In the genomic region with DNA sequence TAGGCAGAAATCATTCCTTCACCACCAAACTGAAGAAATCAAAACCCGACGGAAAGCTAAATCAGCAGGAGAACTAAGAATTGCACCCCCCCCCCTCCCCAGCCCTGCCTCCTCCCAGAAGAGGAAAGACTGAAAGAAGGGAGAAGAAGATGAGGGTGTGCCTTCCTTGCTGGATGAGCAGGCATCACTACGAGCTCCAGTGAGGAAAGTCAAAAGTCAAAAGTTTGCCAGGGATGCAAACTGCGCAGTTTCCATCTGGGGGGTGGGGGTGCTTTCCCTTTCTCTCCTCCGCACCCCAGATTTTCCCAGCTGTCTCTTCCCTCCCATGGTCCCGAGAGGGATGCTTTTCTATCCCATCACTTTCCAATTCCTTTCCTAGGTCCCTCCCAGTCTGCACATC, we compare ENCODE assay signal across 9 mouse cellular contexts. TPM values are rescaled to one million over a fixed set of nuclear protein-coding genes. Genes with fewer than 3 reads are reported as not detected.
DNase-seq lines count a peak whose midpoint lies in the region; ATAC-seq and TF ChIP-seq lines count a peak whose summit lies in the region.
"Had no signal": no experiment of that assay in that cellular context is flagged by ENCODE, and none has a peak within 500 bp of the region (broad histone marks: within the 10 kb centered on the region; RNA-seq: fewer than 3 reads in every experiment).

No protein-coding gene starts in this region.

- no peak for ATAC-seq in heart, embryonic 13.5 days (ENCODE audit: extremely low read depth, insufficient number of reproducible peaks, low FRiP score, low TSS enrichment)
- ATAC-seq in hindbrain, embryonic 12.5 days (ENCODE audit: low FRiP score) = no peak; the same call in 1 of the 2 replicates

- H3K4me3 ChIP-seq in heart, embryonic 13.5 days = peak overlapping the region; percentile 59
- peak overlapping the region; percentile 37; the same call in 1 of the 2 replicates for H3K4me3 ChIP-seq in bone marrow macrophage, adult 2 months (ENCODE audit: insufficient read depth, low read length)
- H3K4me3 ChIP-seq in hindbrain, embryonic 12.5 days = peak overlapping the region; percentile 46
- H3K4me3 ChIP-seq in midbrain, embryonic 10.5 days = peak overlapping the region; percentile 62

- no peak for TF ChIP-seq POLR2A in bone marrow macrophage, adult 2 months (IDR thresholded peaks at IDR 0.05; ENCODE audit: borderline replicate concordance, low read depth, low read length)

- peak overlapping the region; percentile 91 for H3K4me2 ChIP-seq in heart, embryonic 13.5 days
- peak overlapping the region; percentile 89 for H3K4me2 ChIP-seq in hindbrain, embryonic 12.5 days (replicated peaks)

- peak overlapping the region; percentile 71 for H3K9ac ChIP-seq in heart, embryonic 13.5 days
- H3K9ac ChIP-seq in hindbrain, embryonic 12.5 days = no peak overlapping the region

- H3K9me3 ChIP-seq in heart, embryonic 13.5 days = no peaks in the 10 kb centered on the region
- no peaks in the 10 kb centered on the region for H3K9me3 ChIP-seq in hindbrain, embryonic 12.5 days (replicated peaks)
- no peaks in the 10 kb centered on the region for H3K9me3 ChIP-seq in midbrain, embryonic 10.5 days (replicated peaks)

- peaks cover 61% of the 10 kb centered on the region for H3K27me3 ChIP-seq in heart, embryonic 13.5 days (replicated peaks)
- H3K27me3 ChIP-seq in hindbrain, embryonic 12.5 days = peaks cover 38% of the 10 kb centered on the region
- peaks cover 65% of the 10 kb centered on the region for H3K27me3 ChIP-seq in midbrain, embryonic 10.5 days (ENCODE audit: low read depth, poor library complexity, severe bottlenecking)

- no peak overlapping the region for H3K27ac ChIP-seq in heart, embryonic 13.5 days (replicated peaks)
- no peak overlapping the region for H3K27ac ChIP-seq in bone marrow macrophage, adult 2 months (ENCODE audit: insufficient read depth, low read depth, low read length)
- H3K27ac ChIP-seq in hindbrain, embryonic 12.5 days = no peak overlapping the region
- H3K27ac ChIP-seq in midbrain, embryonic 10.5 days (replicated peaks) = no peak overlapping the region; the same call in 1 of the 2 replicates

- no peak for DNase-seq in heart, postnatal 25 days (ENCODE audit: low spot score)
- no peak for DNase-seq in midbrain, embryonic 10.5 days (ENCODE audit: low spot score)
- DNase-seq in gastrocnemius, postnatal 14 days = no peak
- DNase-seq in cerebellum, adult 9-10 months = no peak
- DNase-seq in thymus, postnatal 25 days = no peak

- peaks cover 18% of the 10 kb centered on the region for H3K4me1 ChIP-seq in heart, embryonic 13.5 days
- H3K4me1 ChIP-seq in bone marrow macrophage, adult 2 months (ENCODE audit: control insufficient read depth, insufficient read depth, low read length) = peaks cover 4% of the 10 kb centered on the region; the same call in 1 of the 2 replicates
- peaks cover 12% of the 10 kb centered on the region for H3K4me1 ChIP-seq in hindbrain, embryonic 12.5 days
- peaks cover 26% of the 10 kb centered on the region for H3K4me1 ChIP-seq in midbrain, embryonic 10.5 days

- TF ChIP-seq CTCF in bone marrow macrophage, adult 2 months (IDR thresholded peaks at IDR 0.05; ENCODE audit: low read depth, low read length) = no peak

- H3K36me3 ChIP-seq in heart, embryonic 13.5 days = no peaks in the 10 kb centered on the region
- H3K36me3 ChIP-seq in hindbrain, embryonic 12.5 days = no peaks in the 10 kb centered on the region
- no peaks in the 10 kb centered on the region for H3K36me3 ChIP-seq in midbrain, embryonic 10.5 days

- WGBS in heart, embryonic 13.5 days = 19% methylated on average over 6 of the region's 6 CpGs
- 2% methylated on average over 5 of the region's 6 CpGs for WGBS in hindbrain, embryonic 12.5 days
- 8% methylated on average over 6 of the region's 6 CpGs for WGBS in midbrain, embryonic 10.5 days

- intact Hi-C loops in heart, postnatal 25 days (cut with DNase I) = no loop called here
- intact Hi-C loops in gastrocnemius, postnatal 14 days (cut with DNase I; ENCODE audit: low total_unique reads) = no loop called here

RNA-seq across cellular contexts. Expression of gene Moxd1, which starts 0.4 kb away (rescaled TPM):
- 5.2 and 5.4 TPM in 2 replicates for polyA plus RNA-seq in heart, embryonic 13.5 days (2015; fragmentation: Nextera tagmentation; extraction: Ambion mirVana)
- total RNA-seq in heart, postnatal 25 days (2021) = 1 to 10 TPM in 1 of 2 experiments, under 1 TPM in 1; 0.28 to 1.0 TPM
- not detected in 2 replicates for polyA plus RNA-seq in bone marrow macrophage, adult 2 months (2012; ENCODE audit: insufficient read depth, insufficient read length, missing spikeins)
- 16.1 and 17.8 TPM in 2 replicates for polyA plus RNA-seq in hindbrain, embryonic 12.5 days (2016; fragmentation: Nextera tagmentation; extraction: Ambion mirVana)
- 3.7 and 5.5 TPM in 2 replicates for polyA plus RNA-seq in midbrain, embryonic 10.5 days (2016; fragmentation: Nextera tagmentation; extraction: Ambion mirVana)
- under 1 TPM; 0.64 to 0.92 TPM for total RNA-seq in gastrocnemius, postnatal 14 days (2021)
- polyA plus RNA-seq: C2C12 had no signal
